Comparison of ENCODE assay signal across 13 mouse cellular contexts in genomic region chr2:168004369-168004768, GRCm38 (mm10). TPM values are rescaled to one million over a fixed set of nuclear protein-coding genes. Genes with fewer than 3 reads are reported as not detected.
DNase-seq lines count a peak whose midpoint lies in the region; TF ChIP-seq lines count a peak whose summit lies in the region.
"Had no signal": no experiment of that assay in that cellular context is flagged by ENCODE, and none has a peak within 500 bp of the region (broad histone marks: within the 10 kb centered on the region; RNA-seq: fewer than 3 reads in every experiment).

No protein-coding gene starts in this region.

- H3K4me3 ChIP-seq in cerebellum, adult 2 months (replicated peaks; ENCODE audit: insufficient read depth, low read depth, low read length): no peak overlapping the region
- H3K4me3 ChIP-seq in layer of hippocampus, adult 2 months: no peak overlapping the region
- no peak overlapping the region for H3K4me3 ChIP-seq in thymus, adult 2 months (ENCODE audit: control insufficient read depth, insufficient read depth, low read length)

- no peaks in the 10 kb centered on the region for H3K4me1 ChIP-seq in cerebellum, adult 2 months (ENCODE audit: control insufficient read depth, insufficient read depth, low read length)
- no peaks in the 10 kb centered on the region for H3K4me1 ChIP-seq in thymus, adult 2 months (replicated peaks; ENCODE audit: control insufficient read depth, insufficient read depth, low read length)

- no peaks in the 10 kb centered on the region for H3K36me3 ChIP-seq in thymus, adult 2 months (ENCODE audit: control insufficient read depth, insufficient read depth, low read length)

- H3K27me3 ChIP-seq in cerebellum, adult 2 months (ENCODE audit: control insufficient read depth, insufficient read depth, low read length): no peaks in the 10 kb centered on the region
- no peaks in the 10 kb centered on the region for H3K27me3 ChIP-seq in thymus, adult 2 months (ENCODE audit: control insufficient read depth, insufficient read depth, low read length)

- no peak for TF ChIP-seq POLR2A in cerebellum, adult 2 months (IDR thresholded peaks at IDR 0.05; ENCODE audit: borderline replicate concordance, insufficient read depth, low read length)
- TF ChIP-seq POLR2A in thymus, adult 2 months (IDR thresholded peaks at IDR 0.05; ENCODE audit: control insufficient read depth, extremely low read depth, insufficient read depth, low read length, poor library complexity): no peak

- DNase-seq in cerebellum, adult 2 months: no peak
- DNase-seq in cerebellum, adult 11-12 months: no peak
- no peak for DNase-seq in layer of hippocampus, adult 2 months (ENCODE audit: low spot score in 2 of 2)
- DNase-seq in layer of hippocampus, postnatal 14 days (ENCODE audit: low spot score in 2 of 2): no peak
- DNase-seq in thymus, adult 2 months: no peak
- no peak for DNase-seq in thymus, postnatal 14 days
- DNase-seq in frontal cortex, adult 2 months (ENCODE audit: extremely low spot score in 1 of 2, low spot score in 1 of 2): no peak
- no peak for DNase-seq in natural killer cell, adult 2 months (ENCODE audit: low spot score in 2 of 2)
- DNase-seq: cerebellum, adult 9-10 months; embryo, embryonic 11 days; midbrain, embryonic 14.5 days; right cerebral cortex, postnatal 4 days had no signal

- 68% methylated on average over 2 of the region's 2 CpGs for WGBS in cerebellum, adult 2 months
- WGBS in thymus, adult 2 months: 70% methylated on average over 2 of the region's 2 CpGs

- no peak overlapping the region for H3K27ac ChIP-seq in cerebellum, adult 2 months (ENCODE audit: insufficient read depth, low read length)
- H3K27ac ChIP-seq in layer of hippocampus, adult 2 months: no peak overlapping the region
- no peak overlapping the region for H3K27ac ChIP-seq in thymus, adult 2 months (ENCODE audit: control insufficient read depth, insufficient read depth, low read length)
- H3K27ac ChIP-seq: macrophage had no signal

- peak; percentile 16; the same call in 1 of the 2 replicates for TF ChIP-seq CTCF in cerebellum, adult 2 months (IDR thresholded peaks at IDR 0.05; ENCODE audit: borderline replicate concordance, insufficient read depth, low read depth, low read length)
- TF ChIP-seq CTCF in layer of hippocampus, adult 2 months (conservative IDR thresholded peaks at IDR 0.05): peak; percentile 64
- TF ChIP-seq CTCF in thymus, adult 2 months (IDR thresholded peaks at IDR 0.05; ENCODE audit: borderline replicate concordance, control insufficient read depth, extremely low read depth, insufficient read depth, low read length, poor library complexity): 0 out of 2 replicates have a peak, but pooled peaks have one; percentile 57

RNA-seq across cellular contexts. Expression of gene Ripor3, which starts 6.0 kb away (rescaled TPM):
- polyA plus RNA-seq in cerebellum, adult 2 months (2012; rRNA removed): 0.44 and 0.84 TPM in 2 replicates
- total RNA-seq in layer of hippocampus, adult 2 months (2021): under 1 TPM; 0.29 to 0.31 TPM
- total RNA-seq in layer of hippocampus, postnatal 14 days (2021): under 1 TPM; 0.14 to 0.21 TPM
- polyA plus RNA-seq in thymus, adult 2 months (2012; rRNA removed): 1.4 and 1.5 TPM in 2 replicates
- 1.2 and 1.3 TPM in 2 replicates for polyA plus RNA-seq in frontal cortex, adult 2 months (2012; rRNA removed)
- polyA plus RNA-seq: macrophage had no signal
